Mouse (Mus musculus): ENCODE measurements at regions not wholly inside any gene's neighbourhood (a gene's known extent, or its start where the extent isn't known, plus 50 kb on each side); places are given as distances from the start of the nearest gene placed in this dataset.

GRCm38 (mm10) chr16:63014453-63014852 lies 160.3 kb downstream of the Pros1 start:
- TF ChIP-seq ZC3H11A (IDR thresholded peaks at IDR 0.05; ENCODE audit: borderline replicate concordance, low read depth, low read length) (peak; percentile 22; the same call in 1 of the 2 replicates), ZNF384 (IDR thresholded peaks at IDR 0.05; ENCODE audit: low read depth, low read length) (no peak), CHD2 (IDR thresholded peaks at IDR 0.05; ENCODE audit: low read depth, low read length) (no peak), MAFK (IDR thresholded peaks at IDR 0.05; ENCODE audit: insufficient read depth, low read depth, low read length) (no peak)
